ENCODE assay signal across 11 mouse cellular contexts in the genomic region with DNA sequence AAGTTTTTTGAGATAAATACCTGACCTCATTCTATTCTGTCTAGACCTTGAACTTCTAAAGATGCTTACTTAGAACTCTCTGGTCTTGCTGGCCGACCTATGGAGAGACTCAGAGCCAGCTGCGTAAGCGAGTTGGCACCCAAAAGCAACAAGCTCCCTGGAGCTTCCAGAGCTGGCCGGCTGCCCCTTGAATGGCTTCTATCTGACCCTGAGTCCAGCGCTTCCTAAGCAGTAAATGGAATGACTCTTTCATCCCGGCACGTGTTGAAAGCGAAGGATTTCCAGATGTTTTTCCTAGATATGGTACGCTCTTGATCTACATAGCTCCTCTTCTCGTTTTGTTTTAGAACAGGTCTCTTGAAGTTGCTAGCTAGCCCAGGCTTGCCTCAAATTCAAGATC.
DNase-seq lines count a peak whose midpoint lies in the region; ATAC-seq lines count a peak whose summit lies in the region.
"Had no signal": no experiment of that assay in that cellular context is flagged by ENCODE, and none has a peak within 500 bp of the region (broad histone marks: within the 10 kb centered on the region; RNA-seq: fewer than 3 reads in every experiment).

No protein-coding gene starts in this region.

- no peaks in the 10 kb centered on the region for H3K9me3 ChIP-seq in kidney, embryonic 16.5 days (ENCODE audit: low read length)
- H3K9me3 ChIP-seq: neural tube, embryonic 12.5 days had no signal

- ATAC-seq in kidney, embryonic 16.5 days (ENCODE audit: low FRiP score, low TSS enrichment): no peak
- ATAC-seq: intestine, postnatal 0 days had no signal

- H3K36me3 ChIP-seq in kidney, embryonic 16.5 days (ENCODE audit: insufficient read depth, low read length): no peaks in the 10 kb centered on the region
- H3K36me3 ChIP-seq: neural tube, embryonic 12.5 days had no signal

- peak; percentile 60 for DNase-seq in kidney, postnatal 10 days
- DNase-seq in adrenal gland, postnatal 14 days: peak; percentile 78
- DNase-seq in gastrocnemius, postnatal 25 days: peak; percentile 55
- peak; percentile 37 to 59 for DNase-seq in kidney, postnatal 36 days
- no peak for DNase-seq in layer of hippocampus, postnatal 10 days (ENCODE audit: low spot score in 2 of 2)
- no peak for DNase-seq in right cerebral cortex, postnatal 4 days
- DNase-seq: cerebellum, adult 18-20 months; left cerebral cortex, postnatal 4 days had no signal

- 66% methylated on average over 10 of the region's 10 CpGs for WGBS in kidney, embryonic 16.5 days

- H3K9ac ChIP-seq in kidney, embryonic 16.5 days (replicated peaks; ENCODE audit: low read length): no peak overlapping the region
- H3K9ac ChIP-seq: neural tube, embryonic 12.5 days had no signal

- H3K4me1 ChIP-seq in kidney, embryonic 16.5 days (ENCODE audit: insufficient read depth, low read length): peaks cover 29% of the 10 kb centered on the region

- no peak overlapping the region for H3K4me2 ChIP-seq in kidney, embryonic 16.5 days (replicated peaks; ENCODE audit: low read depth, low read length)
- H3K4me2 ChIP-seq: neural tube, embryonic 12.5 days had no signal

- H3K27ac ChIP-seq in kidney, embryonic 16.5 days (ENCODE audit: low read length): no peak overlapping the region
- H3K27ac ChIP-seq: neural tube, embryonic 12.5 days had no signal

- no peak overlapping the region for H3K4me3 ChIP-seq in kidney, embryonic 16.5 days (ENCODE audit: low read length)
- H3K4me3 ChIP-seq: neural tube, embryonic 12.5 days had no signal

- no peaks in the 10 kb centered on the region for H3K27me3 ChIP-seq in kidney, embryonic 16.5 days (ENCODE audit: insufficient read depth, low read length)
- H3K27me3 ChIP-seq: neural tube, embryonic 12.5 days had no signal

Comparison
In these comparisons a context has a peak if more than half of its experiments do, and no peak if none do; other contexts are left out.
1. DNase-seq: peak in kidney, postnatal 10 days (single experiment), adrenal gland, postnatal 14 days (single experiment), gastrocnemius, postnatal 25 days (single experiment) and kidney, postnatal 36 days (2 of 2); none in layer of hippocampus, postnatal 10 days (0 of 2) and right cerebral cortex, postnatal 4 days (single experiment).